Mouse (Mus musculus) lung, postnatal 0 days (tissue): ENCODE results near the gene Unc5c.

Source experiments
- CTCF ChIP-seq: IDR thresholded peaks from 2 replicates; pipeline ENCODE4 v1.5.1; 2016; ENCODE audit warnings: antibody characterized with exemption, mild to moderate bottlenecking
- EP300 ChIP-seq: IDR thresholded peaks from 2 replicates; pipeline ENCODE4 v1.6.1; 2016; ENCODE audit warnings: antibody characterized with exemption, mild to moderate bottlenecking, control low read depth

DNA sequence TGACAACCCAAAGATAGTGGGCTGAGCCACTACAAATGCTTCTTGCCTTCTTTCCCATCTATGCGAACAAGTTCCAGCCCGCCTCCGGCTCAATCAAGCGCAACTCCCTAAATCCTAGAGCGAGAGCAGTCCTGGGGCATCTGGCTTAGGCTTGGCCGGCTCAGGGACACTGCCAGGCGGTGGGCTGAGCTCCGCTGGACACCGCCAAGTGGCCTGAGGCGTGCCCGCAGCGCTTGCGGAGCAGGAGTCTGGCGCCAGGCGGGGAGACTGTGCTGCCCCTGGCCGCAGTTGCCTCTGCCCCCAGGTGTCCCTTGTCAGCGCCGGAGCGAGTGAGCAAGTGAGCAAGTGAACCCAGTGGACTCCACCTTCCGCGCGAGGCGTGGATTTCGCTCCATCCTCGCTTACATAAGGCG is 319 bp upstream of the Unc5c start:
- TF ChIP-seq CTCF (peak; percentile 31), EP300 (no peak)
